Mouse (Mus musculus): ENCODE measurements around the gene Cnot6l. TPM values are rescaled to one million over a fixed set of nuclear protein-coding genes. Genes with fewer than 3 reads are reported as not detected.
A peak's percentile ranks its signal among the peaks of the same experiment; 100 is the strongest.

The Cnot6l gene
- polyA plus RNA-seq, 2 experiments = 2.8 to 5.8 TPM

GRCm38 (mm10) chr5:96041507-96042104 lies 122.4 kb downstream of the Cnot6l start:
- H3K9me3 ChIP-seq (ENCODE audit: control insufficient read depth, low read length) = no peaks in the 10 kb centered on the region
- no peaks in the 10 kb centered on the region for H3K4me1 ChIP-seq (replicated peaks; ENCODE audit: control insufficient read depth in 2 of 2, insufficient read depth in 2 of 2, low read length in 1 of 2)
- WGBS (ENCODE audit: insufficient replicate concordance) = 59% methylated on average over 7 of the region's 7 CpGs
- H3K27ac ChIP-seq = no peak overlapping the region
- no peak overlapping the region for H3K4me3 ChIP-seq (ENCODE audit: insufficient read depth in 1 of 2, low read depth in 2 of 2, low read length in 2 of 2)
- ATAC-seq (ENCODE audit: insufficient read depth) = no peak
- no peaks in the 10 kb centered on the region for H3K27me3 ChIP-seq (ENCODE audit: control insufficient read depth, insufficient read depth, low read length)
- no peak for DNase-seq (ENCODE audit: low read depth in 3 of 3, low spot score in 3 of 3)
- H3K4me2 ChIP-seq (ENCODE audit: low read depth) = no peak overlapping the region
- no peak for TF ChIP-seq EP300 (IDR thresholded peaks at IDR 0.05; ENCODE audit: low read depth)
- TF ChIP-seq CTCF (IDR thresholded peaks at IDR 0.05; ENCODE audit: low read depth) = no peak
- no peaks in the 10 kb centered on the region for H3K36me3 ChIP-seq (replicated peaks; ENCODE audit: control insufficient read depth, insufficient read depth, low read depth)
- no peak overlapping the region for H3K9ac ChIP-seq (replicated peaks)

GRCm38 (mm10) chr5:96039188-96039840 lies 124.7 kb downstream of the Cnot6l start:
- no peak overlapping the region for H3K27ac ChIP-seq
- no peak overlapping the region for H3K4me2 ChIP-seq (ENCODE audit: low read depth)
- TF ChIP-seq EP300 (IDR thresholded peaks at IDR 0.05; ENCODE audit: low read depth) (no peak), CTCF (IDR thresholded peaks at IDR 0.05; ENCODE audit: low read depth) (no peak)
- H3K4me1 ChIP-seq (replicated peaks; ENCODE audit: control insufficient read depth in 2 of 2, insufficient read depth in 2 of 2, low read length in 1 of 2) = no peaks in the 10 kb centered on the region
- H3K36me3 ChIP-seq (replicated peaks; ENCODE audit: control insufficient read depth, insufficient read depth, low read depth) = no peaks in the 10 kb centered on the region
- 66% methylated on average over 5 of the region's 5 CpGs for WGBS (ENCODE audit: insufficient replicate concordance)
- ATAC-seq (ENCODE audit: insufficient read depth) (no peak), DNase-seq (ENCODE audit: low read depth in 3 of 3, low spot score in 3 of 3) (no peak)
- no peak overlapping the region for H3K4me3 ChIP-seq (ENCODE audit: insufficient read depth in 1 of 2, low read depth in 2 of 2, low read length in 2 of 2)
- H3K9ac ChIP-seq (replicated peaks) = no peak overlapping the region
- no peaks in the 10 kb centered on the region for H3K9me3 ChIP-seq (ENCODE audit: control insufficient read depth, low read length)
- H3K27me3 ChIP-seq (ENCODE audit: control insufficient read depth, insufficient read depth, low read length) = no peaks in the 10 kb centered on the region

- no peak for ATAC-seq (ENCODE audit: insufficient read depth)
- Histone ChIP-seq H3K4me3 (ENCODE audit: insufficient read depth in 1 of 2, low read depth in 2 of 2, low read length in 2 of 2) (no peak overlapping the region), H3K9me3 (ENCODE audit: control insufficient read depth, low read length) (no peaks in the 10 kb centered on the region), H3K27me3 (ENCODE audit: control insufficient read depth, insufficient read depth, low read length) (no peaks in the 10 kb centered on the region), H3K4me1 (replicated peaks; ENCODE audit: control insufficient read depth in 2 of 2, insufficient read depth in 2 of 2, low read length in 1 of 2) (no peaks in the 10 kb centered on the region), H3K36me3 (replicated peaks; ENCODE audit: control insufficient read depth, insufficient read depth, low read depth) (no peaks in the 10 kb centered on the region), H3K4me2 (ENCODE audit: low read depth) (no peak overlapping the region), H3K27ac (no peak overlapping the region), H3K9ac (replicated peaks) (no peak overlapping the region)
- WGBS (ENCODE audit: insufficient replicate concordance) = 39% methylated on average over 8 of the region's 8 CpGs
- no peak for DNase-seq (ENCODE audit: low read depth in 3 of 3, low spot score in 3 of 3)
- TF ChIP-seq EP300 (IDR thresholded peaks at IDR 0.05; ENCODE audit: low read depth) = no peak
- no peak for TF ChIP-seq CTCF (IDR thresholded peaks at IDR 0.05; ENCODE audit: low read depth)
These were observed 126.3 kb downstream of the Cnot6l start for GRCm38 (mm10) chr5:96037684-96038121.

- ATAC-seq (ENCODE audit: insufficient read depth) = no peak
- Histone ChIP-seq H3K9ac (replicated peaks) (no peak overlapping the region), H3K4me1 (replicated peaks; ENCODE audit: control insufficient read depth in 2 of 2, insufficient read depth in 2 of 2, low read length in 1 of 2) (no peaks in the 10 kb centered on the region), H3K4me3 (ENCODE audit: insufficient read depth in 1 of 2, low read depth in 2 of 2, low read length in 2 of 2) (no peak overlapping the region), H3K36me3 (replicated peaks; ENCODE audit: control insufficient read depth, insufficient read depth, low read depth) (no peaks in the 10 kb centered on the region), H3K27me3 (ENCODE audit: control insufficient read depth, insufficient read depth, low read length) (no peaks in the 10 kb centered on the region), H3K4me2 (ENCODE audit: low read depth) (no peak overlapping the region), H3K9me3 (ENCODE audit: control insufficient read depth, low read length) (no peaks in the 10 kb centered on the region), H3K27ac (no peak overlapping the region)
- no peak for DNase-seq (ENCODE audit: low read depth in 3 of 3, low spot score in 3 of 3)
- TF ChIP-seq EP300 (IDR thresholded peaks at IDR 0.05; ENCODE audit: low read depth) = no peak
- 0 out of 2 replicates have a peak, but pooled peaks have one; percentile 17 for TF ChIP-seq CTCF (IDR thresholded peaks at IDR 0.05; ENCODE audit: low read depth)
- 59% methylated on average over 7 of the region's 7 CpGs for WGBS (ENCODE audit: insufficient replicate concordance)
These were observed 127.8 kb downstream of the Cnot6l start for GRCm38 (mm10) chr5:96036125-96036672.

GRCm38 (mm10) chr5:96034101-96034500 lies 129.9 kb downstream of the Cnot6l start:
- TF ChIP-seq EP300 (IDR thresholded peaks at IDR 0.05; ENCODE audit: low read depth) (no peak), CTCF (IDR thresholded peaks at IDR 0.05; ENCODE audit: low read depth) (no peak)
- Histone ChIP-seq H3K9ac (replicated peaks) (no peak overlapping the region), H3K4me1 (replicated peaks; ENCODE audit: control insufficient read depth in 2 of 2, insufficient read depth in 2 of 2, low read length in 1 of 2) (no peaks in the 10 kb centered on the region), H3K27me3 (ENCODE audit: control insufficient read depth, insufficient read depth, low read length) (no peaks in the 10 kb centered on the region), H3K36me3 (replicated peaks; ENCODE audit: control insufficient read depth, insufficient read depth, low read depth) (no peaks in the 10 kb centered on the region), H3K27ac (no peak overlapping the region), H3K4me2 (ENCODE audit: low read depth) (no peak overlapping the region), H3K4me3 (ENCODE audit: insufficient read depth in 1 of 2, low read depth in 2 of 2, low read length in 2 of 2) (no peak overlapping the region), H3K9me3 (ENCODE audit: control insufficient read depth, low read length) (no peaks in the 10 kb centered on the region)
- 48% methylated on average over 1 of the region's 1 CpGs for WGBS (ENCODE audit: insufficient replicate concordance)
- DNase-seq (ENCODE audit: low read depth in 3 of 3, low spot score in 3 of 3) (no peak), ATAC-seq (ENCODE audit: insufficient read depth) (no peak)
